Mouse (Mus musculus): ENCODE data around the gene Hoxd8.

Gene Hoxd8

DNA sequence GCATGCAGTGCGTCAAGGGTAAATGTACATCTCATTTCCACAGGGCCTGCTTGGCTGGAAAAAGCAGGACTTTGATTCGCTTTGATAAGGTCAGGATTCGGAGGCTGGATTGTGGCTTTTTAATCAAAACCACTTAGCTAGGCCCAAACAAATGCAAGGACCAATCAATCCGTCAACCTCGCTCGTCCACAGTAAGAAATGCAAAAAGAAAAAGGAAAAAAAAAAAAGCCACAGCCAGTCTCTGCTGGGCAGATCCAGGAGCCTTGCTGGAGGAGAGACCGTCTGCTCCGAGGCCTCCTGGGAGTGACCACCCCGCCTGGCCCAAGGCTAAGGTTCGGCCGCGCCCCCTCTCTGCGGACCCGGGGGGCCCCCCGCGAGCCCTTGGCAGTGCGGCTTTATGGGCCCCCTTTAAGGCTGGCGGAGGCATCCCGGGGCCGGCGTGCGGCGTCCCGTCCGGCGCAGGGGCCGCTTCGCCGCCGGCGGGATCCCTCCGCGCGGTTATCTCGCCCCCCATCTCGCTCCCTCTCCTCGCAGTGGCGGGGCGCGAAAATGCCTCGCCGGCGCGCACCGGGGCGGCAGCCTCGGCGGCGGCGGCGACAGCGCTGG lies at the start of gene Hoxd8:
Hoxd8 (plus strand) TSS at position 223 of the 606 bp plus-strand sequence.
- no peak for DNase-seq

DNA sequence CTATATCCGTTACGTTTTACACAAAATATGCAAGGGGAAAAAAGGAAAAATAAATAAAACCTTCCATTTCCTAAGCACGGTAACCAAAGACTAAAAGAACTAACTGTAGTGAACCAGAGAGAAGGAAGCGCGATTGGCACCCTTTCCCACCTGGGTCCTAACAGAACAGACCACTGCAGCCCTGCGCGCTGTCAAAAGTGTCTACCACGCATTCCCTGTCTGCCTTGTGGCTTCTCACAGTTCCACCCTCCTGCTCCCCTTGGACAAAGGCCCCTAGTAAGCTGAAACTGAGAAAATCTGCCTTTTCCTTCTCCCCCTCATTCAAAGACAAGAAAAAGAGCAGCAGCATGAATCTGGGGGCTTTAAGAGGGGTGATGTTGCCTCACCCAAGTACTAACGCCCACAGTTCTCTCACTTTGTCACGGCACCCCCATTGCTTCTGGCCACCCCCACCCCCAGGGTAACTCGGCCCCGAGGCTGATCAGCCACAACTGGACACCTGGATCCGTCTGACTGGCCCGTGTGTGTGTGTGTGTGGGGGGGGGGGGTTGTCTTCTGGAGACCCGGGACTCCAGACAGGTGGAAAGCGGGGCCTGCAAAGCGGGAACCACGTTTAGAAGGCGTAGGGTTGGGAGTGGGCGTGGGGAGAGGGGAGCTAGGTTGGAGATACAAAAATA lies 49.5 kb upstream of the Hoxd8 start:
- DNase-seq, result no peak

DNA sequence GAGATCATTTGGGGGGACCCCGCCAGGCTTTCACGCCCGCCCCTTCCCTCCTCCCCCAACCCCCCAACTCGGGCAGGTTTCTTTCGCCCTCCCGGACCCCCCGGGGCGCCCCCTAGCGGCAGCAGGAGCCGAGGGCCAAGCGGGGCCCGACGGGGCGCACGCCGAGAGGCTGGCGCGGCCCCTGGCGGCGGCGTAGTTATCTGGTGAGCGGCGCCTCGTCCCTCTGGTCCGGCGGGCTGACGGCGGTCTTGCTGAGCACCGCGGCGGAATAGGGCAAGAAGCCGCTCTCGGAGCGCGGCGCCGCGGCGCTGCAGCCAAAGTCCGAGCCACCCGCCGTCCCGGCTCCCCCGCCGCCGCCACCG lies 49.0 kb upstream of the Hoxd8 start:
- DNase-seq, result no peak

DNA sequence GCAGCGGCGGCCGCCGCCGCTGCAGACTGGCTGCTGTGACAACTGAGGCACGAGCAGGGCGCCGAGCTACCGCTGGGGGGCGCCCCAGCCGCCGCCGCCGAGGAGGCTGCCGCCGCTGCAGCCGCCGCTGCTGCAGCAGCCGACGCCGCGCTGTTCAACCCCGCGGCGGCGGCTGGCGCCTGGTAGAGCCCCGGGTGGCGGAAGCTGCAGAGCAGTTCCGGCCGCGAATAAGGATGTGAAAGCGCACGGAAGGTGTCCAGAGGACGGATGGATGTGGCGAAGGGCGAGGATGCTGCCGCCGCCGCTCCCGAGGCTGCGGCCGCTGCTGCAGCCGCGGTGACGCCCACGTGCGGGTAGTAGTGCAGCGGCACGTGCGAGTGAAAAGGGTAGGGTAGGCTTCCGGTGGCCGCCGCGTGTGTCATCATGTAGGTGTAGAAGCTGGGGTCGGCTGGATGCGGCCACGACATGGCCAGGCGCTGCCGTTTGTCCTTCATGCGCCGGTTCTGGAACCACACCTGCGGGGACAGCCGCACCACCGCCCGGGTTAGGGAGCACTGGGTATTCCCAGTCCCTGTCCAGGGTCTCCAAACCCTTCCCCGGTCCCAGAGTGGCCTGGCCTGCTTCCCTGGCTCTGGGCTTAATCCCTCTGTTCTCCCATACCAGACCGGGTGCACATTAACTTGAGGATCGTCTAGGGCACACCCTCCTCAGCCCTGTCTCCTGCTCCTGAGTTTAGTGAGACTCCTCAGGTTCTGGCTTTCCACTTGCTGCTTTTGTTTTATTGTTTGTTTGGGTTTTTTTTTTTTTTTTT lies 48.4 kb upstream of the Hoxd8 start:
- no peak for DNase-seq

DNA sequence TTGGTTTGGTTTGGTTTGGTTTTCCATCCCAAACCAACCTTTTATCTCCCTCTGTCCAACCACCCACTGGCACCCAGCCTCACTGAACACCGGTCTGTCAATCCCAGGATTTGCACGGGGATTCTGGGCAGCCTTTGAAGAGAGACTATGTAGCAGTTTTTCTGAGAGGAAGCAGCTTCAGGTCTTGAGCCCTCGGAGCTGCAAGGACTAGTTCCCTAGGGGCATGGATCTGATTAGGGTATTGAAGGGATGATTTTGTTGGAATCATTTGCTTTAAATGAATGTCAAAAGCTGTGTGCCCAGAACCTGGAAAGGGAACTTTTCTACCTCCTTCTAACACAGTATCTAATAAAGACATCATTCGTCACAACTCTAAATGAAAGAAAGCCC lies 47.8 kb upstream of the Hoxd8 start:
- DNase-seq, result no peak

DNA sequence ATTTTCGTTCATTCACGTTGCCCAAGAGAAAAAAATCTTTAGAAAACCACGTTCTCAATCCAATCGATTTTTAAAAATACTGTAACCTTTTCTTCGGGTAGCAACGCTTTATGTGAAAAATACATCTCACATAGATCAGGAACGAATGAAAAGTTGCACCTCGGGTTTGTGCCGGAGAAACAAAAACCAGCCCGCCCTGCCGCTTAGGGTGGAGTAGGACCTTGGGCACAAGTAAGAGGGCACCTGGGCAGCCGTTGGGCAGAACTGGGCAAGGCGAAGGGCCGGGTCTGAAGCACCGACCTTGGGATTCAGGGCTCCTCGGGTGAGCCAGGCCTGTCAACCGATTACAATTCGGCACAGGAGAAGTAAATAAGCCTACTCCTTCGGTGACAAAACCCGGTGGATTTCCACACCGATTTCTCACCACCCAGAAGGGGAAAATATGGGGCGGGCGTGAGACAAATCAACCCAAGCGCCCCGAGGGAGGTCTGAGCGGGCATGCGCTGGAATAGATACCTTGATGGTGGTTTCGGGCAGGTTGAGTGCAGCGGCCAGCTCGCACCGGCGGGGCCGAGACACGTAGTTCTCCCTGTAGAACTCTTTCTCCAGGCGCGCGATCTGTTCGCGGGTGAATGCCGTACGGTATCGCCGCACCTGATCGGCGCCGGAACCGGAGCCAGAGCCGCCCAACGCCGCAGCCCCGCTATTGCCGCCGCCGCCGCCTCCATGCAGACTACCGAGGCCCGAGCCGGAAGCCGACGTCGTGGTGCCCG lies 47.0 kb upstream of the Hoxd8 start:
- no peak for DNase-seq

DNA sequence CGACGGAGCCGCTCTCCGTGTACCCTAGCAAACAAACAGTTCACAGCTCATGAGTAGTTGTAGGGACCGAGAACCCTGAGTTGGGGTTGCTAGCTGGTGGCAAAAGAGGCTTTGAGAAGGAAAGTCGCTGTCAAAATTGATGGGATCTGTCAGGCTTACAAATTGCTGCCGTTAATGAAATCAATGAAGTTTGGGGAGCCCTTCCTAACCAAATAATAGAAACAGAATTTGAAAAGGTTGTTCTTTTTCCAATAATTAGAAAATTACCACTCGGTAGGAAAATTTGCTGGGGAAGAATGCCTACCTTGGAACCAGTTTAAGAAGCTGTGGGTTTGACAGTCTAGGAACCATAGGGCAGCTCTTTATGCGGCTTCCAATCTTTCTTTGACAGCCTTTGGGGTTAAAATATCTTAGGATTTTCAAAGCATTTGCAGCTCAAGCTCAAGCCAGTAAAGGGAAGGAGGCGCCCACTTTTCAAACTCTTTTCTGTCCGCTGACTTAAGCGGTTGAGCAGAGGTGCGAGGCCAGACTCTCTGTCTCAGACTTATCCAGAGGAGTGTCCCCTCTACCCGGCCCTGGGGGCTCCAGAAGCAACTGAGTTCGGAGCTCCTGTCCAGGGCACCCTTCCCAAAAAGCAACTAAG lies 46.3 kb upstream of the Hoxd8 start:
- no peak for DNase-seq

DNA sequence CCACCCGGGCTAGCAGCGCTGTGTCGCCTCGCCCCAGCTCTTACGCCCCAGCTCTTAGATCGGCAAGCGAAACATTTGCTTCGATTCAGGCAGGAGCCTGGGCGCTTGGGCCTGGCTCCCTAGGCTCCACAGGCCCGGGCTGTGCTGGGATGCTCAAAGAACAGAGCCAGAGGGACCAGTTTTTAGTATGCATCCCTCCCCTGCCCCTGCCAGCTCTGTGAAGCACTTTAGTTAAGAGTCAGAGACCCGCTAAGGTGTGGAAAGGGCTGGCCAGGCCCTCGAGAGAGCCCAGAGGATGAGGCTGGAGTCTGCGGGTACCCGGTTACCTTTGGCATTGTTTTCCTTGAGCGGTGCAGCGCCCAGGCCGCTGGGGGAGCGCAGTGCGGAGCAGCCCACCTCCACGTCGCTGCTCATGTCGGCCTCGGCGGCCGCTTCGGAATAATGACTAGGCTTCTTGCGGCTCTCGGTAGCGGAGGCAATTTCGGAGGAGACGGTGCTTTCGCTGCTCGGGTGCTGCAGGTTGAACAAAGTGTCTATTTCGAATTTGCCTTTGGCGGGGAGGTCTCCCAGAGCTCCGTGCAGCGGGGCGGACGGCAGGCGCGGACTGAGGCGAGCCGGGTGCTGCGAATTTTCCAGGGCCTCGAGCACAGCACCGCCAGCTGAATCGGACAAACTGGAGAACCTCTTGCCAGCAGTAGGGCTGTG lies 45.6 kb upstream of the Hoxd8 start:
- no peak for DNase-seq

DNA sequence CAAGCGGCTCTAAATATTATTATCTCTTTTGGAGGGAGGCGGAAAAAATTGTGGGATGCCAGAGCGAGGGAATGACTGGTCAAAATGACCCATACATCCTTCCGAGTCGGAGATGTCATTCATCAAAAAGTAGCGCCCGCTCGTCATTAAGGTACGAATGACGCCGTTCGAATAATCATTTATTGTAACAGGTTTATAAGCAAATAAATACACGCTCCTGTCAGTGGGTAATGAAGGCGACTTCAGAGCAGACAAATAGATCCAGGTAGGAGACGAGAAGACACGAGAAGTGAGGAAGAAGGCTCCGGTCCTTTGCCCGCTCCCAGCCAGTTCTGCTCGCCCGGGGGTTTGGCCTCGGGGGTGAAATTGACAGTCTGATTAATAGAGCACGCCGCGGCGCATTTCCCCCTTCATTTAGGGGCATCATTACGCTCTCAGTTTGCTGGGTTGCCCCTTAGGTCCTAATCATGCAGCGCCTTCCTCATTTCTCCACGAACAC lies 44.9 kb upstream of the Hoxd8 start, which contains the start of gene Evx2:
Evx2 (minus strand) TSS at position 51 of the 499 bp plus-strand sequence.
- DNase-seq, result no peak

DNA sequence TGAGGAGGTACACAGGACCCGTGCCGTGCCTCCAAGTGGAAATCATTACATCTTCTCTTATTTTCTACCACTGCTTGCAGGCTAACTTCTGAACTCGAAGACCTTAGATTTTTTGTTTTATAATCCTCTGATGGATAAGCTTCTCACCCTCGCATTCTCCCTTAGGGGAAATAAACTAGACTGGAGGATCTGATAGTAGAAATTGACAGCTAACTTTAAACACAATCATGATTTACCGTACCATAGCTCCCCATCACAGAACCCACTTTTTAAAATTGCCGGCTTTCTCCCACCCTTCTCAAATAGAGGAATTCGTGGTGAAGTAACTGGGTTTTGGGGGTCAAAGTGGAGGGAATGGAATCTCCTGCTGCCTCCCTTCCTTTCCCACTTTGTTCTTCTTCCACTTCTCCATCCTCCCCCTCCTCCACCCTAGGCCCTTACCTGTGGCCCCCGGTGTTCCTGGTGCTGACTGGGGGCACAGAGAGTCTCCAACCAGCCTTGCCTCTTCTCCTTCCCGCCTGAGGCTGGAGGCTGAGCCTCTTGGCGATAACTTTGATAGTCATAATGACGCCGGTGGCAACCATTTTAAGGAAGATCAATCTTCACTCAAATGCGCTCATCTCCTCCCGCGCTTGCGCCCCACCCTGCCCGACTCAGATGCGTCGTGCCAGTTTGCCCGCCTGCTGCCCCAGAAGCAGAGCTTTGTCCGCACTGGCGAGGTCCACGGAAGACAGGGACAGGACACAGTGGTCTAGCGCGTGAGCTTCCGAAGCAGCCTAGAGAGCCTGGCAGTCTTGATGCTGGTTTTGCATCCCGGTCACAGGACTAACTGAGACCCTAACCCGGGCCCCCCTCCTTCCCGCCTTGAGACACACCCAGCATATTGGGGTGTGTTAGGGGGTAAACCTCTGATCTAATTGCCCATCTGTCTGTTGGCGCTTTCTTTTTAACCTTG lies 43.7 kb upstream of the Hoxd8 start:
- DNase-seq, result no peak

DNA sequence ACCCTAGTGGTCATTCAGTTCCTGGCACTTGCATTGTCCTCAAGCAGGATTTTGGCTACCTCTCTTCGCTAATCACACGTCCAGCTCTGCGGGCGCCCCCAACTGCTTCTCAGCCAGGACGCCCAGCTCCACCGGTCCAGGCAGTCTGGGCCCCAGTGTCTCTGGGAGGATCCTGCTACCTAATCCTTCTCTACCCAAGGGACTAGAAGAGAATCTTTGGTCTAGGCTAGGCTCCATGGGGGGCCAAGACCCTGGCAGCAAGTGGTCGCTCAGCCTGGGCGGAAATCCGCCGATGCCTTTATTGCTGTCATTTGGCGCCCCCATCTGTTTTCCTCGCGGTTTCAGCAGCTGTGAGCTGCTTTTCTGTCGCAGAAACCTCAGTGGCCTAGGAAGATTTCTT lies 42.7 kb upstream of the Hoxd8 start:
- DNase-seq, result no peak

DNA sequence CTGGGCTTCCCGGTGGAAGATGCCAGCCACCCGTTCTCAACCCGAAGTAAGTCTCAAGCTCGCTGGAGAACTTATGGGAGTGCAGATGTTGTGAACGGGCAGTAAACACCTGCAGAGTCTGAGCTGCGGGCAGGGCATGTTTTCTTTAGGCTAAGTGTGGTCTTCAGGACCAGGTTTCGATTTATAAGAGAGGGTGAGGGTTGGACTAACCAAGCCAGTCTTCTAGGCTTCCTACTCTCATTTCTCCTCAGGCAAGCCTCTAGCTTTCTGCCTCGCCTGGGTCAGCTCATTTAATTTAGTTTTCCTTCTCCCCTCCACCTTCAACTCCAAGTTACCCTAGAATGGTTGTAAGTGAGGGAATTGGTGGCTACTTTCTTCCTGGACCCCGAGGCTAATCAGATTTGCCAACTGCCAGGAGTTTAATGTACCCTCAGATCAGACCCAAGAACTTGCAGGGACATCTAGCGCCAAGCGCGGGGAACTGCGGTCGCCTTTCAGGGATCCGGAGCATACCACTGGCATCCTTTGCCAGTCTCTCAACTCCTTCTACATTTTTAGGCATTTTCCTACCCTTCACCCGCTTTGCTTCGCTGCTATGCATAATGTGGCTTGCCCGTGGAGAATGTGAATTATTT lies 41.0 kb upstream of the Hoxd8 start:
- DNase-seq, result no peak

DNA sequence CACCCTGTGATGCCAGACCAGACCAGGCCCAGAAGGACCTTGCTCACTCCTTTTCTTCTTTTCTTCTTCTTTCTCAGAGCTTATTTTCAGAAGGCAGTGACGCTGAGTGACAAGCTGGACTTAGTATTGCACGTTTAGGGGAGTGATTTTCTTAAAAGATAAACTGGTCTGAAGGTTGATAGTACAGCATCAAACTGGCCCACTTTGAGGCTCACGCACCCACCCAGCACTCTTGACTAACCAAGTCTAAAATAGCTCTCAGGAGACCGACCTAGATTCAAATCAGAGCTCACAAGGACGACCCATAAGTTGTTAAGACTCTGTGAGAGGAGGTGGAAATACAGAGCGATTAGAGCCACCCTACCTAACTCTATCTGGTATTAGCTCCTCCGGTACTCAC lies 38.0 kb upstream of the Hoxd8 start:
- DNase-seq, result no peak

DNA sequence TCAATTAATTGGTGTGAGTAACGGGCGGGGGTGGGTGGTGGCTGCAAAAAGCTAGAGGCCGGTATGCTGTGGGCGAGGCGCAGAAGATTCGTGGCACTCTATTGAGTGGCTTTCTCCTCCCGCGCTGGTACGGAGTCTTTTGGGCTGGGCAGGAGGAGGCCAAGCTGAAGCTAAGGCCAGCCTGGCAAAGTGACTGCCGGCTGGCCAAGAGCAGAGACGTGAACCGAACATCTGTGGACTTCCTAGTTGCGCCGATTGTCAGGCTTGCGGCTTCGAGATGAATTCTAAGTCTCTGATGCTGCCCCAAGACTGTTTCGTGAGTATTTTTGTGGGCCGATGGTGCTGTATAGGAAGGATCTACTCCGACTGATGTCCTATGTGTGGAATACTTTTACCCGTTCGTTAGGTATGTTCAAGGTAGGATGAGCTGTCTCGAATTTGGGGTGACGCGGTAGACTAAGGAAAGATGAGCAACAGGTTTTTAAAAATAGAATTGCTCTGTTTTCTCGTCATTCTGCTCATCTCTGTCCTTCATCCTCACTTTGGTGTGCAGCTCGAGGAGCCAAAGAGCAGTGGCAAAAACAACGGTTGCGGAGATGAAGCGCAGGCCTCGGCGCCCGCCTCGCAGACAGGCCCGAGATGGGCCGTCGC lies 37.1 kb upstream of the Hoxd8 start:
- DNase-seq, result no peak

DNA sequence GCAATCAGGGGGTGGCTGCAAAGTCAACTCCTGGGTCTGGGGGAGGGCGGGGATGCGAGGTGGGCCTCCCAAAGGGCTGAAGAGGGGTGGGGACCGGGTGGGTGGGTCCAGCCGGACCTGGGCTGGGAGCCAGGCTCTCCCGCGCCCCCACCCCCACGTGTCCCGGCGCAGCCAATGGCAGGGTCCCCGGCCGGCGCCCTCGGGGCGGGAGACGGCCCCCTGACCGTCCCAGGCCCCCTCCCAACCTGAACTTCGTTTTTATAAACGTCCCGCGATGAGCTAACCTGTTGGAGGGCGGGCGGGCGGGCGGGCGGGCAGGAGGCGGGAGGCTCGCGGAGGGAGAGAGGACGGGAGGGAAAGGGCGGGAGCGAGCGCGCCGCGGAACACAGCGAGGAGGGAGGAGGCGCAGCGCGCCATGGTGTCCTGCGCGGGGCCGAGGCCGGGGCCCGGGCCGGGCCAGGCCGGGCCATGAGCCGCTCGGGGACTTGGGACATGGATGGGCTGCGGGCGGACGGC lies 36.5 kb upstream of the Hoxd8 start, which contains the start of gene Hoxd13:
Hoxd13 (plus strand) TSS at position 469 of the 516 bp plus-strand sequence.
- no peak for DNase-seq

DNA sequence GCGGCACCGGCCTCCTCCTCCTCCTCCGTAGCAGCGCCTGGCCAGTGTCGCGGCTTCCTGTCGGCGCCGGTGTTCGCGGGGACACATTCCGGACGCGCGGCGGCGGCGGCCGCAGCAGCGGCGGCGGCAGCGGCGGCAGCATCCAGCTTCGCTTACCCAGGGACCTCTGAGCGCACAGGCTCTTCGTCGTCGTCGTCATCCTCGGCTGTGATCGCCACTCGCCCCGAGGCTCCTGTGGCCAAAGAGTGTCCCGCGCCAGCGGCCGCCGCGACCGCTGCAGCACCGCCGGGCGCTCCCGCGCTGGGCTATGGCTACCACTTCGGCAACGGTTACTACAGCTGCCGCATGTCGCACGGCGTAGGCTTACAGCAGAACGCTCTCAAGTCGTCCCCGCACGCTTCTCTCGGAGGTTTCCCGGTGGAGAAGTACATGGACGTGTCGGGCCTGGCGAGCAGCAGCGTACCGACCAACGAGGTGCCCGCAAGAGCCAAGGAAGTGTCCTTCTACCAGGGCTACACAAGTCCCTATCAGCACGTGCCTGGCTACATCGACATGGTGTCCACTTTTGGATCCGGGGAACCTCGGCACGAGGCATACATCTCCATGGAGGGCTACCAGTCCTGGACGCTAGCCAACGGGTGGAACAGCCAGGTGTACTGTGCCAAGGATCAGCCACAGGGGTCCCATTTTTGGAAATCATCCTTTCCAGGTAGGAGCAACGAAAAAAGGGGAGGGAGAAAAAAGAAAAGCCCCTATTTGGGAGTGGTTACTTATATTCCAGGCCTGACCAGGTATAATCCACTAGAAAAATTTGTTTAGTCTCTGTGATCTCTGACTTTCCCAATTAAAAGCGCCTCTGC lies 35.8 kb upstream of the Hoxd8 start:
- no peak for DNase-seq

DNA sequence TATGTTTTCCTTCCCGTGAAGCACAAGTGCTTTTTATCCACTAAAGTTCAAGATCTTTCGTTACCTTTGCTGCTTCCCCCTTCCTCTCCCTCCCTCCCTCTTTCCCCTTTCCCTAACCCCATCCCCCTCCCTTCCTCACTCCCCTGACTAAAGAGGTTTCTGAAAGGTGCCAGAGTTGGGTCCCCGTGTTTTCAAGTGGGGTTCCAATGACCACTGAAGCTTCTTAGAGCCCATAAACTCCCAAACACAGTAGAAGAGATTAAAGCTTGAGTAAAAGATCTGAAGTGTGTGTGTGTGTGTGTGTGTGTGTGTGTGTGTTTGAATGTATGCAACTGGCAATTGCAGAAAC lies 35.2 kb upstream of the Hoxd8 start:
- DNase-seq, result no peak

DNA sequence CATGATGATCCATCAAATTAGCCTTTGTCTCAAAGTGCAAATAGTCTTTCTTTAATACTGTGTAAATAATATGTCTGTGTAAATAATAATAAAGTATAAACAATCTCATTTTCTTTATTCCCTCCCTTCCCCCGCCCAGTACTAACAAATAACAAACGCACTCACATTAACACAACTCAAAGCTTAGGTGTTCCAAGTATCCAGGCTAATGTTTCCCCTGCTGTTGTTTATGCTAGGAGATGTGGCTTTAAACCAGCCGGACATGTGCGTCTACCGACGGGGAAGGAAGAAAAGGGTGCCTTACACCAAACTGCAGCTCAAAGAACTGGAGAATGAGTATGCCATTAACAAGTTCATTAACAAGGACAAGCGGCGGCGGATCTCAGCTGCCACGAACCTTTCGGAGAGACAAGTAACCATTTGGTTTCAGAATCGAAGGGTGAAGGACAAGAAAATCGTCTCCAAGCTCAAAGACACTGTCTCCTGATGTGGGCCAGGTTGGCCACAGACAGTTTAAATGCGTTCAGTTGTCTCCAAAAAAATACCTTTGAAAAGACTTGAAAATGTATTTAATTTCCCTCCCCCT lies 34.7 kb upstream of the Hoxd8 start:
- DNase-seq, result no peak
